Mouse (Mus musculus) liver, embryonic 16.5 days (tissue): Measurements from ENCODE around the gene Cuzd1. TPM values are rescaled to one million over a fixed set of nuclear protein-coding genes. Genes with fewer than 3 reads are reported as not detected.

Experiments
- ATAC-seq: fragments of 200-750 bp; cut with Nextera tagmentation; 2 replicates; pipeline ENCODE4 v1.8.0; 2017; ENCODE audit warnings: low read depth, mild to moderate bottlenecking, moderate number of reproducible peaks, moderate library complexity
- H3K27ac ChIP-seq: fragments of 300-500 bp; sonication (generic); 2 replicates; pipeline ENCODE4 v1.5.1; 2014; ENCODE audit warnings: mild to moderate bottlenecking, low read length
- H3K27me3 ChIP-seq: fragments of 300-500 bp; sonication (generic); 2 replicates; pipeline ENCODE4 v1.6.1; 2014; ENCODE audit warnings: low read depth, low read length, mixed read lengths; ENCODE audit not compliant: control insufficient read depth, insufficient read depth
- H3K36me3 ChIP-seq: fragments of 300-500 bp; sonication (generic); 2 replicates; pipeline ENCODE4 v1.6.1; 2014; ENCODE audit warnings: mild to moderate bottlenecking; ENCODE audit not compliant: control insufficient read depth, insufficient read depth
- H3K4me1 ChIP-seq: fragments of 300-500 bp; sonication (generic); 2 replicates; pipeline ENCODE4 v1.6.1; 2014; ENCODE audit warnings: low read depth, low read length, mixed read lengths; ENCODE audit not compliant: control insufficient read depth
- H3K4me2 ChIP-seq: fragments of 300-500 bp; sonication (generic); 2 replicates; pipeline ENCODE4 v1.6.1; 2014; ENCODE audit warnings: low read depth, low read length, mixed read lengths
- H3K4me3 ChIP-seq: fragments of 300-500 bp; sonication (generic); 2 replicates; pipeline ENCODE4 v1.5.1; 2014; ENCODE audit warnings: low read depth, mild to moderate bottlenecking, low read length
- H3K9ac ChIP-seq: fragments of 300-500 bp; sonication (generic); 2 replicates; pipeline ENCODE4 v1.6.1; 2014; ENCODE audit warnings: low read depth, low read length
- H3K9me3 ChIP-seq: fragments of 300-500 bp; sonication (generic); replicated peaks from 2 replicates; pipeline ENCODE4 v1.6.1; 2016; ENCODE audit warnings: low read length; ENCODE audit not compliant: control insufficient read depth
- WGBS: fragments of 180-500 bp; shearing (Covaris S2); extraction: QIAGEN DNeasy Blood & Tissue Kit; methylation state at CpG from one replicate; pipeline ENCODE4 v1.1.7; 2014; ENCODE audit not compliant: insufficient replicate concordance; 5-methylcytosine and 5-hydroxymethylcytosine counted together
- polyA plus RNA-seq: library from polyadenylated mRNA; unstranded; fragments of >200 nt; fragmentation: Nextera tagmentation; extraction: Ambion mirVana; gene quantifications from 2 replicates; pipeline ENCODE4 v1.2.1, GENCODE M21; 2015

Gene Cuzd1
- polyA plus RNA-seq, 1 experiment from 2014 or later, result not detected

- no peaks in the 10 kb centered on the region for H3K36me3 ChIP-seq
- H3K27ac ChIP-seq, result no peak overlapping the region
- H3K9me3 ChIP-seq, result no peaks in the 10 kb centered on the region
- WGBS, result 60% methylated on average over 8 of the region's 8 CpGs
- H3K27me3 ChIP-seq, result no peaks in the 10 kb centered on the region
- no peak for ATAC-seq
- no peak overlapping the region for H3K9ac ChIP-seq
- H3K4me3 ChIP-seq, result no peak overlapping the region
- no peaks in the 10 kb centered on the region for H3K4me1 ChIP-seq
- no peak overlapping the region for H3K4me2 ChIP-seq
Measured at GRCm38 (mm10) chr7:131303340-131303739, 18.8 kb downstream of the Cuzd1 start.

DNA sequence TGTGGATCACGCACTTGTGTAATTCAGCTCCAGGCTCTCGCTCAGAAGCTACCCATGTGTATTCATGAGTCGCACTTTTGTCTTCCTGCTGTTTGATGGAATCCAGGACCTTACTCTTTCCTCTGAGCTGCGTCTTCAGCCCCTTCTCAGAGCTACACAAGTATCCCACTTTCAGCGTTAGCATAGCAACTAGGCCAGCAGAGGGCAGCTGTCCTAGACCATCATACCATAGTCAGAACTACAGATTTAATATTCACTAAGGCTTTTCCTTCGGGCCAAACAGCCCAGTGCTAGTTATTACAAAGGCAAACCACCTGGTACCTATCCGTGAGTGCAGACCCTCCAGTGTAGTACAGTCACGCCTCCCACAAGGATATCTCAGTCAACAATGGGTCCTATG lies 24.9 kb downstream of the Cuzd1 start:
- H3K9me3 ChIP-seq, result no peaks in the 10 kb centered on the region
- no peak overlapping the region for H3K4me2 ChIP-seq
- ATAC-seq, result no peak
- no peak overlapping the region for H3K27ac ChIP-seq
- no peaks in the 10 kb centered on the region for H3K36me3 ChIP-seq
- no peak overlapping the region for H3K4me3 ChIP-seq
- no peaks in the 10 kb centered on the region for H3K4me1 ChIP-seq
- H3K9ac ChIP-seq, result no peak overlapping the region
- no peaks in the 10 kb centered on the region for H3K27me3 ChIP-seq
- 61% methylated on average over 8 of the region's 8 CpGs for WGBS

GRCm38 (mm10) chr7:131265851-131266250 lies 56.2 kb downstream of the Cuzd1 start:
- H3K4me1 ChIP-seq, result no peaks in the 10 kb centered on the region
- no peak overlapping the region for H3K9ac ChIP-seq
- no peaks in the 10 kb centered on the region for H3K9me3 ChIP-seq
- no peak overlapping the region for H3K4me3 ChIP-seq
- no peaks in the 10 kb centered on the region for H3K36me3 ChIP-seq
- H3K27me3 ChIP-seq, result no peaks in the 10 kb centered on the region
- no peak for ATAC-seq
- WGBS, result 61% methylated on average over 4 of the region's 4 CpGs
- no peak overlapping the region for H3K27ac ChIP-seq
- no peak overlapping the region for H3K4me2 ChIP-seq

DNA sequence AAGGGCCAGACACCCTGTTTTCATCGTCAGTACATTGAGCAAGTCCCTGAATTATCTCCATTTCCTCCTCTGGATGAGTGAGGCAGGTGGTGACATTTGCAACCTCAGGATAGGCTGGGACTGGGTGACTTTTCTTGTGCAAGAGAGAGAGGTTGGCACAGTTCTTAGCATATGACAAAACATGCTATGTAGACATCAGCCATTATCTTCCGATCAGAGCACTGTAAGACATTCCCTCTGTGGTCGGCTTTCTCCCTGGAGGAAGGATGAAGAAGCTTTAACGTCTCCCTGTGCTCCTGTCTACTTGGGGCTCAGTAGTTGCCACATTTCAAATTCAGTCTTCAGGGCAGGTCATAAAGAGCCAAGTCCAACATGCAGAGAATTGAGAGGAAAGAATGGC lies 57.8 kb downstream of the Cuzd1 start:
- ATAC-seq, result no peak
- Histone ChIP-seq H3K9me3 (no peaks in the 10 kb centered on the region), H3K9ac (no peak overlapping the region), H3K4me3 (no peak overlapping the region), H3K27ac (no peak overlapping the region), H3K4me2 (no peak overlapping the region), H3K36me3 (no peaks in the 10 kb centered on the region), H3K27me3 (no peaks in the 10 kb centered on the region), H3K4me1 (no peaks in the 10 kb centered on the region)
- WGBS, result 58% methylated on average over 4 of the region's 4 CpGs

GRCm38 (mm10) chr7:131260946-131261345 lies 61.1 kb downstream of the Cuzd1 start:
- no peak overlapping the region for H3K27ac ChIP-seq
- H3K27me3 ChIP-seq, result no peaks in the 10 kb centered on the region
- no peak for ATAC-seq
- H3K4me2 ChIP-seq, result no peak overlapping the region
- H3K4me1 ChIP-seq, result no peaks in the 10 kb centered on the region
- WGBS, result 48% methylated on average over 6 of the region's 6 CpGs
- no peak overlapping the region for H3K4me3 ChIP-seq
- H3K9ac ChIP-seq, result no peak overlapping the region
- H3K9me3 ChIP-seq, result no peaks in the 10 kb centered on the region
- H3K36me3 ChIP-seq, result no peaks in the 10 kb centered on the region

Other genes with a start within 250 kb of the Cuzd1 start
- not detected in 2 replicates for gene 4933402N03Rik, start 176.0 kb downstream of the Cuzd1 start, polyA plus RNA-seq
- gene 5430419D17Rik, start 147.9 kb downstream of the Cuzd1 start, polyA plus RNA-seq, result not detected in 2 replicates
- not detected in 2 replicates for gene Fam24b, start 7.2 kb upstream of the Cuzd1 start, polyA plus RNA-seq
- gene Fam24a, start 11.6 kb upstream of the Cuzd1 start, polyA plus RNA-seq, result not detected in 2 replicates
- gene 2310057M21Rik, start 40.5 kb upstream of the Cuzd1 start, polyA plus RNA-seq, result 8.3 and 8.5 TPM in 2 replicates
- 19.5 and 20.5 TPM in 2 replicates for gene Pstk, start 48.8 kb upstream of the Cuzd1 start, polyA plus RNA-seq
- gene Ikzf5, start 88.2 kb upstream of the Cuzd1 start, polyA plus RNA-seq, result 10.2 and 10.7 TPM in 2 replicates
- 43.2 and 44.2 TPM in 2 replicates for gene Acadsb, start 88.3 kb upstream of the Cuzd1 start, polyA plus RNA-seq
- not detected in 2 replicates for gene Hmx3, start 220.6 kb upstream of the Cuzd1 start, polyA plus RNA-seq
- not detected in 2 replicates for gene Hmx2, start 226.5 kb upstream of the Cuzd1 start, polyA plus RNA-seq
- gene Bub3, start 237.9 kb upstream of the Cuzd1 start, polyA plus RNA-seq, result 92.4 and 100 TPM in 2 replicates